Mouse (Mus musculus): Measurements from ENCODE around the gene Specc1.

Specc1 gene

GRCm38 (mm10) chr11:62049170-62049569, 92.6 kb downstream of the Specc1 start:
- DNase-seq (ENCODE audit: low spot score in 2 of 2), result no peak

GRCm38 (mm10) chr11:62050356-62051330, 94.1 kb downstream of the Specc1 start:
- DNase-seq (ENCODE audit: low spot score in 2 of 2), result no peak

- DNase-seq (ENCODE audit: low spot score in 2 of 2), result no peak
Observed at GRCm38 (mm10) chr11:62051487-62051886, 94.9 kb downstream of the Specc1 start.

- DNase-seq (ENCODE audit: low spot score in 2 of 2), result no peak
Observed at GRCm38 (mm10) chr11:62053928-62054327, 97.4 kb downstream of the Specc1 start.

- DNase-seq (ENCODE audit: low spot score in 2 of 2), result no peak
Observed at GRCm38 (mm10) chr11:62064565-62064964, 108.0 kb downstream of the Specc1 start.

GRCm38 (mm10) chr11:62065655-62066054, 109.1 kb downstream of the Specc1 start:
- no peak for DNase-seq (ENCODE audit: low spot score in 2 of 2)

GRCm38 (mm10) chr11:62069554-62069953, 113.0 kb downstream of the Specc1 start:
- DNase-seq (ENCODE audit: low spot score in 2 of 2), result no peak

- no peak for DNase-seq (ENCODE audit: low spot score in 2 of 2)
Observed at GRCm38 (mm10) chr11:62070206-62070605, 113.6 kb downstream of the Specc1 start.

- no peak for DNase-seq (ENCODE audit: low spot score in 2 of 2)
Observed at GRCm38 (mm10) chr11:62072406-62072805, 115.8 kb downstream of the Specc1 start.

GRCm38 (mm10) chr11:62073575-62074140, 117.1 kb downstream of the Specc1 start:
- DNase-seq (ENCODE audit: low spot score in 2 of 2), result no peak

GRCm38 (mm10) chr11:62074578-62074977, 118.0 kb downstream of the Specc1 start:
- no peak for DNase-seq (ENCODE audit: low spot score in 2 of 2)

GRCm38 (mm10) chr11:62075071-62075470, 118.5 kb downstream of the Specc1 start:
- DNase-seq (ENCODE audit: low spot score in 2 of 2), result no peak

GRCm38 (mm10) chr11:62075551-62075950, 119.0 kb downstream of the Specc1 start:
- DNase-seq (ENCODE audit: low spot score in 2 of 2), result no peak

- DNase-seq (ENCODE audit: low spot score in 2 of 2), result peak; percentile 91 to 98
Observed at GRCm38 (mm10) chr11:62076345-62077156, 120.0 kb downstream of the Specc1 start.

GRCm38 (mm10) chr11:62077157-62077865, 120.7 kb downstream of the Specc1 start:
- DNase-seq (ENCODE audit: low spot score in 2 of 2), result no peak

- DNase-seq (ENCODE audit: low spot score in 2 of 2), result no peak
Observed at GRCm38 (mm10) chr11:62078371-62078770, 121.8 kb downstream of the Specc1 start.

GRCm38 (mm10) chr11:62079100-62079857, 122.7 kb downstream of the Specc1 start:
- DNase-seq (ENCODE audit: low spot score in 2 of 2), result no peak

- no peak for DNase-seq (ENCODE audit: low spot score in 2 of 2)
Observed at GRCm38 (mm10) chr11:62080476-62080875, 123.9 kb downstream of the Specc1 start.

- DNase-seq (ENCODE audit: low spot score in 2 of 2), result no peak
Observed at GRCm38 (mm10) chr11:62086648-62087047, 130.1 kb downstream of the Specc1 start.

GRCm38 (mm10) chr11:62087051-62087450, 130.5 kb downstream of the Specc1 start:
- no peak for DNase-seq (ENCODE audit: low spot score in 2 of 2)

- DNase-seq (ENCODE audit: low spot score in 2 of 2), result no peak
Observed at GRCm38 (mm10) chr11:62088651-62089050, 132.1 kb downstream of the Specc1 start.

All from cerebellum, postnatal 4 days (tissue).